Mouse (Mus musculus) cerebellum, adult 2 months (tissue): Measurements from ENCODE around the gene Rgs16.

ENCODE experiments used
- CTCF ChIP-seq: fragments of 200-500 bp; IDR thresholded peaks from 2 replicates; pipeline ENCODE4 v1.5.1; 2011; ENCODE audit warnings: low read depth, mild to moderate bottlenecking, control low read depth, low read length, moderate library complexity, borderline replicate concordance; ENCODE audit not compliant: insufficient read depth
- POLR2A ChIP-seq: fragments of 200-500 bp; IDR thresholded peaks from 2 replicates; pipeline ENCODE4 v1.6.1; 2011; ENCODE audit warnings: low read length, control low read depth, borderline replicate concordance; ENCODE audit not compliant: insufficient read depth

DNA sequence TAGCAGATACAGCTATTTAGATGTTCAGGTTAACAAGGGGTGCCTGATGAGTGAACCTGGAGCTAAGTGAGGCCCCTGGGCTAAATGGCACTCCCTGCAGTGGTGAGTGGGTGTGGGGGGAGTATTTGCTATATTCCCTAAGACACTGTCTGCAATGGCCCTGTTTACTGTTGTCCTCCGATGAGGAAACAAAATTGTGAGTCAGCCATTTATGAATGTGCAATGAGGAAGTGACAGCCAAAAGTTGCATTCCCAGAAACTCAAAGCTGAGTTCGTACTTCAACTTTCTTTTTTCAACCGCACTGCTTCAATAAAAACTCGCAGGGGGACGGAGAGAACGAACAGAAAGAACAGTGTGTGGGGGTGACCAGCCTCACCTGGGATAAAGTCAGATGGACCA is 12.4 kb downstream of the Rgs16 start:
- no peak for TF ChIP-seq POLR2A
- TF ChIP-seq CTCF, result no peak
